Mouse (Mus musculus) inflammation-experienced regulatory T-cells, adult 6 months (primary cell): ENCODE measurements around the gene Klk8. TPM values are rescaled to one million over a fixed set of nuclear protein-coding genes. Genes with fewer than 3 reads are reported as not detected.
A peak's percentile ranks its signal among the peaks of the same experiment; 100 is the strongest.

Experiments
- ATAC-seq: one replicate; pipeline ENCODE4 v1.8.0; 2017
- polyA plus RNA-seq, 3 experiments: library from polyadenylated mRNA; unstranded; fragments of 100-300 nt; shearing (Covaris generic); gene quantifications; one replicate each; pipeline ENCODE4 v1.2.1; 2017

The Klk8 gene
- polyA plus RNA-seq = 100 to 1,000 TPM; 127 to 173 (median 148) TPM

- ATAC-seq = peak; percentile 57
Observed at GRCm38 (mm10) chr7:43797333-43797769, at the start of gene Klk8. TSS of gene Klk8 (plus strand) at chr7:43797577.

- ATAC-seq = no peak
Observed at GRCm38 (mm10) chr7:43747788-43748187, 49.6 kb upstream of the Klk8 start.

GRCm38 (mm10) chr7:43752806-43753205 lies 44.6 kb upstream of the Klk8 start:
- ATAC-seq = no peak

GRCm38 (mm10) chr7:43766484-43766883 lies 30.9 kb upstream of the Klk8 start:
- no peak for ATAC-seq

- ATAC-seq = no peak
Observed at GRCm38 (mm10) chr7:43768597-43768996, 28.8 kb upstream of the Klk8 start, which contains the start of gene Klk12. TSS of gene Klk12 (plus strand) at chr7:43768897.

GRCm38 (mm10) chr7:43769636-43770035 lies 27.7 kb upstream of the Klk8 start:
- no peak for ATAC-seq

- no peak for ATAC-seq
Observed at GRCm38 (mm10) chr7:43770701-43771100, 26.7 kb upstream of the Klk8 start.

GRCm38 (mm10) chr7:43771916-43772315 lies 25.5 kb upstream of the Klk8 start:
- no peak for ATAC-seq

- no peak for ATAC-seq
Observed at GRCm38 (mm10) chr7:43772901-43773300, 24.5 kb upstream of the Klk8 start.

GRCm38 (mm10) chr7:43774364-43774763 lies 23.0 kb upstream of the Klk8 start, which contains the start of gene Klk11:
TSS of gene Klk11 (plus strand) at chr7:43774604.
- ATAC-seq = no peak

- ATAC-seq = no peak
Observed at GRCm38 (mm10) chr7:43774802-43775201, 22.6 kb upstream of the Klk8 start.

GRCm38 (mm10) chr7:43775311-43776057 lies 21.9 kb upstream of the Klk8 start:
- ATAC-seq = no peak

GRCm38 (mm10) chr7:43776506-43776905 lies 20.9 kb upstream of the Klk8 start:
- no peak for ATAC-seq

GRCm38 (mm10) chr7:43777423-43777822 lies 20.0 kb upstream of the Klk8 start:
- ATAC-seq = no peak

- ATAC-seq = no peak
Observed at GRCm38 (mm10) chr7:43778176-43778970, 19.0 kb upstream of the Klk8 start.

GRCm38 (mm10) chr7:43780241-43780640 lies 17.1 kb upstream of the Klk8 start:
- ATAC-seq = no peak

- ATAC-seq = no peak
Observed at GRCm38 (mm10) chr7:43780746-43781145, 16.6 kb upstream of the Klk8 start, which contains the start of gene Klk10. TSS of gene Klk10 (plus strand) at chr7:43781035.

GRCm38 (mm10) chr7:43781541-43781940 lies 15.8 kb upstream of the Klk8 start:
- no peak for ATAC-seq

- ATAC-seq = peak; percentile 81
Observed at GRCm38 (mm10) chr7:43782275-43783265, 14.8 kb upstream of the Klk8 start.

GRCm38 (mm10) chr7:43785286-43785685 lies 12.1 kb upstream of the Klk8 start:
- no peak for ATAC-seq

GRCm38 (mm10) chr7:43788096-43788495 lies 9.3 kb upstream of the Klk8 start:
- ATAC-seq = no peak

- ATAC-seq = no peak
Observed at GRCm38 (mm10) chr7:43789295-43789694, 8.1 kb upstream of the Klk8 start.
